Mouse (Mus musculus): ENCODE measurements at regions not wholly inside any gene's neighbourhood (a gene's known extent, or its start where the extent isn't known, plus 50 kb on each side); places are given as distances from the start of the nearest gene placed in this dataset.

- Histone ChIP-seq H3K27me3 (ENCODE audit: control insufficient read depth, insufficient read depth, low read length) (no peaks in the 10 kb centered on the region), H3K4me3 (ENCODE audit: insufficient read depth in 1 of 2, low read depth in 2 of 2, low read length in 2 of 2) (no peak overlapping the region), H3K4me2 (ENCODE audit: low read depth) (no peak overlapping the region), H3K4me1 (replicated peaks; ENCODE audit: control insufficient read depth in 2 of 2, insufficient read depth in 2 of 2, low read length in 1 of 2) (no peaks in the 10 kb centered on the region), H3K9ac (replicated peaks) (no peak overlapping the region), H3K9me3 (ENCODE audit: control insufficient read depth, low read length) (no peaks in the 10 kb centered on the region), H3K27ac (no peak overlapping the region), H3K36me3 (replicated peaks; ENCODE audit: control insufficient read depth, insufficient read depth, low read depth) (no peaks in the 10 kb centered on the region)
- no peak for DNase-seq (ENCODE audit: low read depth in 3 of 3, low spot score in 3 of 3)
- WGBS (ENCODE audit: insufficient replicate concordance), result 55% methylated on average over 1 of the region's 1 CpGs
- ATAC-seq (ENCODE audit: insufficient read depth), result no peak
- TF ChIP-seq CTCF (IDR thresholded peaks at IDR 0.05; ENCODE audit: low read depth) (no peak), EP300 (IDR thresholded peaks at IDR 0.05; ENCODE audit: low read depth) (no peak)
Measured at GRCm38 (mm10) chr2:137723651-137724050, 532.7 kb upstream of the Btbd3 start.

GRCm38 (mm10) chr2:137721767-137722424 lies 534.5 kb upstream of the Btbd3 start:
- Histone ChIP-seq H3K36me3 (replicated peaks; ENCODE audit: control insufficient read depth, insufficient read depth, low read depth) (no peaks in the 10 kb centered on the region), H3K27ac (no peak overlapping the region), H3K4me1 (replicated peaks; ENCODE audit: control insufficient read depth in 2 of 2, insufficient read depth in 2 of 2, low read length in 1 of 2) (no peaks in the 10 kb centered on the region), H3K4me3 (ENCODE audit: insufficient read depth in 1 of 2, low read depth in 2 of 2, low read length in 2 of 2) (no peak overlapping the region), H3K9ac (replicated peaks) (no peak overlapping the region), H3K27me3 (ENCODE audit: control insufficient read depth, insufficient read depth, low read length) (no peaks in the 10 kb centered on the region), H3K4me2 (ENCODE audit: low read depth) (no peak overlapping the region), H3K9me3 (ENCODE audit: control insufficient read depth, low read length) (no peaks in the 10 kb centered on the region)
- 45% methylated on average over 7 of the region's 7 CpGs for WGBS (ENCODE audit: insufficient replicate concordance)
- DNase-seq (ENCODE audit: low read depth in 3 of 3, low spot score in 3 of 3), result no peak
- no peak for ATAC-seq (ENCODE audit: insufficient read depth)
- no peak for TF ChIP-seq CTCF (IDR thresholded peaks at IDR 0.05; ENCODE audit: low read depth)
- TF ChIP-seq EP300 (IDR thresholded peaks at IDR 0.05; ENCODE audit: low read depth), result no peak

GRCm38 (mm10) chr2:137715891-137716290 lies 540.5 kb upstream of the Btbd3 start:
- Histone ChIP-seq H3K27me3 (ENCODE audit: control insufficient read depth, insufficient read depth, low read length) (no peaks in the 10 kb centered on the region), H3K27ac (no peak overlapping the region), H3K4me1 (replicated peaks; ENCODE audit: control insufficient read depth in 2 of 2, insufficient read depth in 2 of 2, low read length in 1 of 2) (no peaks in the 10 kb centered on the region), H3K9me3 (ENCODE audit: control insufficient read depth, low read length) (no peaks in the 10 kb centered on the region), H3K4me2 (ENCODE audit: low read depth) (no peak overlapping the region), H3K4me3 (ENCODE audit: insufficient read depth in 1 of 2, low read depth in 2 of 2, low read length in 2 of 2) (no peak overlapping the region), H3K9ac (replicated peaks) (no peak overlapping the region), H3K36me3 (replicated peaks; ENCODE audit: control insufficient read depth, insufficient read depth, low read depth) (no peaks in the 10 kb centered on the region)
- WGBS (ENCODE audit: insufficient replicate concordance), result 53% methylated on average over 2 of the region's 2 CpGs
- DNase-seq (ENCODE audit: low read depth in 3 of 3, low spot score in 3 of 3) (no peak), ATAC-seq (ENCODE audit: insufficient read depth) (no peak)
- TF ChIP-seq EP300 (IDR thresholded peaks at IDR 0.05; ENCODE audit: low read depth), result no peak
- TF ChIP-seq CTCF (IDR thresholded peaks at IDR 0.05; ENCODE audit: low read depth), result no peak

- Histone ChIP-seq H3K27me3 (ENCODE audit: control insufficient read depth, insufficient read depth, low read length) (no peaks in the 10 kb centered on the region), H3K4me1 (replicated peaks; ENCODE audit: control insufficient read depth in 2 of 2, insufficient read depth in 2 of 2, low read length in 1 of 2) (no peaks in the 10 kb centered on the region), H3K27ac (no peak overlapping the region), H3K9me3 (ENCODE audit: control insufficient read depth, low read length) (no peaks in the 10 kb centered on the region), H3K4me2 (ENCODE audit: low read depth) (no peak overlapping the region), H3K9ac (replicated peaks) (no peak overlapping the region), H3K36me3 (replicated peaks; ENCODE audit: control insufficient read depth, insufficient read depth, low read depth) (no peaks in the 10 kb centered on the region), H3K4me3 (ENCODE audit: insufficient read depth in 1 of 2, low read depth in 2 of 2, low read length in 2 of 2) (no peak overlapping the region)
- 21% methylated on average over 4 of the region's 4 CpGs for whole genome bisulfite sequencing (ENCODE audit: insufficient replicate concordance)
- TF ChIP-seq EP300 (IDR thresholded peaks at IDR 0.05; ENCODE audit: low read depth), result no peak
- TF ChIP-seq CTCF (IDR thresholded peaks at IDR 0.05; ENCODE audit: low read depth), result no peak
- ATAC-seq (ENCODE audit: insufficient read depth) (no peak), DNase-seq (ENCODE audit: low read depth in 3 of 3, low spot score in 3 of 3) (no peak)
Measured at GRCm38 (mm10) chr2:137706528-137706988, 549.8 kb upstream of the Btbd3 start.

- Histone ChIP-seq H3K4me3 (ENCODE audit: insufficient read depth in 1 of 2, low read depth in 2 of 2, low read length in 2 of 2) (no peak overlapping the region), H3K4me1 (replicated peaks; ENCODE audit: control insufficient read depth in 2 of 2, insufficient read depth in 2 of 2, low read length in 1 of 2) (no peaks in the 10 kb centered on the region), H3K9ac (replicated peaks) (no peak overlapping the region), H3K36me3 (replicated peaks; ENCODE audit: control insufficient read depth, insufficient read depth, low read depth) (no peaks in the 10 kb centered on the region), H3K27ac (no peak overlapping the region), H3K27me3 (ENCODE audit: control insufficient read depth, insufficient read depth, low read length) (no peaks in the 10 kb centered on the region), H3K9me3 (ENCODE audit: control insufficient read depth, low read length) (no peaks in the 10 kb centered on the region), H3K4me2 (ENCODE audit: low read depth) (no peak overlapping the region)
- TF ChIP-seq CTCF (IDR thresholded peaks at IDR 0.05; ENCODE audit: low read depth) (no peak), EP300 (IDR thresholded peaks at IDR 0.05; ENCODE audit: low read depth) (no peak)
- DNase-seq (ENCODE audit: low read depth in 3 of 3, low spot score in 3 of 3) (no peak), ATAC-seq (ENCODE audit: insufficient read depth) (no peak)
- 51% methylated on average over 14 of the region's 14 CpGs for WGBS (ENCODE audit: insufficient replicate concordance)
Measured at GRCm38 (mm10) chr2:137705724-137706422, 550.5 kb upstream of the Btbd3 start.

All from liver, embryonic 14.5 days (tissue).